Mouse (Mus musculus) intestine, embryonic 14.5 days (tissue): Measurements from ENCODE around the gene Afmid. TPM values are rescaled to one million over a fixed set of nuclear protein-coding genes. Genes with fewer than 3 reads are reported as not detected.
"Not testable (repeated sequence)": the region's sequence is repeated elsewhere in the genome, so short reads cannot be mapped to it uniquely, and the experiment has no call there.

Source experiments
- ATAC-seq: fragments of 200-750 bp; cut with Nextera tagmentation; replicated peaks from 2 replicates; pipeline ENCODE4 v1.8.0; 2017; ENCODE audit warnings: low read depth, moderate number of reproducible peaks, moderate TSS enrichment, moderate library complexity; ENCODE audit not compliant: low FRiP score, low TSS enrichment
- DNase-seq: peaks from one replicate; pipeline ENCODE4 v3.0.0-alpha.2; 2018; ENCODE audit warnings: low spot score
- H3K27ac ChIP-seq: fragments of 300-500 bp; sonication (generic); 2 replicates; pipeline ENCODE4 v1.5.1; 2014; ENCODE audit warnings: low read depth, mild to moderate bottlenecking, control low read depth
- H3K27me3 ChIP-seq: fragments of 300-500 bp; sonication (generic); replicated peaks from 2 replicates; pipeline ENCODE4 v1.6.1; 2014; ENCODE audit warnings: low read length, control low read depth; ENCODE audit not compliant: control insufficient read depth, insufficient read depth
- H3K36me3 ChIP-seq: fragments of 300-500 bp; sonication (generic); 2 replicates; pipeline ENCODE4 v1.6.1; 2014; ENCODE audit warnings: low read length, control low read depth; ENCODE audit not compliant: control insufficient read depth, insufficient read depth
- H3K4me1 ChIP-seq: fragments of 300-500 bp; sonication (generic); replicated peaks from 2 replicates; pipeline ENCODE4 v1.6.1; 2014; ENCODE audit warnings: low read length, control low read depth, mixed read lengths; ENCODE audit not compliant: control insufficient read depth, insufficient read depth
- H3K4me2 ChIP-seq: fragments of 300-500 bp; sonication (generic); 2 replicates; pipeline ENCODE4 v1.6.1; 2014; ENCODE audit warnings: low read length
- H3K4me3 ChIP-seq: fragments of 300-500 bp; sonication (generic); 2 replicates; pipeline ENCODE4 v1.5.1; 2014; ENCODE audit warnings: low read depth, low read length, control low read depth, mixed read lengths
- H3K9ac ChIP-seq: fragments of 300-500 bp; sonication (generic); 2 replicates; pipeline ENCODE4 v1.6.1; 2014; ENCODE audit warnings: mild to moderate bottlenecking, low read length
- H3K9me3 ChIP-seq: fragments of 300-500 bp; sonication (generic); 2 replicates; pipeline ENCODE4 v1.6.1; 2016; ENCODE audit warnings: low read length, control low read depth; ENCODE audit not compliant: control insufficient read depth
- WGBS: fragments of 180-500 bp; shearing (Covaris S2); extraction: QIAGEN DNeasy Blood & Tissue Kit; methylation state at CpG from one replicate; pipeline ENCODE4 v1.1.7; 2014; 5-methylcytosine and 5-hydroxymethylcytosine counted together
- polyA plus RNA-seq: library from polyadenylated mRNA; unstranded; fragments of >200 nt; fragmentation: Nextera tagmentation; extraction: Ambion mirVana; gene quantifications from 2 replicates; pipeline ENCODE4 v1.2.1, GENCODE M21; 2014

The Afmid gene
- polyA plus RNA-seq, 1 experiment from 2014 or later: 6.6 TPM

GRCm38 (mm10) chr11:117814704-117815366 lies 10.9 kb upstream of the Afmid start:
- Histone ChIP-seq H3K27me3 (no peaks in the 10 kb centered on the region), H3K9me3 (no peaks in the 10 kb centered on the region), H3K27ac (no peak overlapping the region), H3K4me2 (no peak overlapping the region), H3K4me3 (no peak overlapping the region), H3K36me3 (peaks cover 73% of the 10 kb centered on the region), H3K9ac (no peak overlapping the region), H3K4me1 (peaks cover 7% of the 10 kb centered on the region)
- DNase-seq (no peak), ATAC-seq (no peak)
- WGBS: 88% methylated on average over 6 of the region's 6 CpGs

GRCm38 (mm10) chr11:117815850-117816249 lies 9.9 kb upstream of the Afmid start:
- H3K4me1 ChIP-seq, H3K4me3 ChIP-seq, ATAC-seq, DNase-seq, H3K27me3 ChIP-seq, H3K9me3 ChIP-seq, H3K9ac ChIP-seq, H3K4me2 ChIP-seq, H3K27ac ChIP-seq: not testable (repeated sequence)
- H3K36me3 ChIP-seq: peaks cover 83% of the 10 kb centered on the region
- WGBS: 81% methylated on average over 9 of the region's 9 CpGs

- H3K36me3 ChIP-seq: peaks cover 89% of the 10 kb centered on the region
- WGBS: 82% methylated on average over 12 of the region's 13 CpGs
Measured at GRCm38 (mm10) chr11:117816389-117816996, 9.2 kb upstream of the Afmid start.

GRCm38 (mm10) chr11:117819095-117819494 lies 6.6 kb upstream of the Afmid start:
- no peak overlapping the region for H3K9ac ChIP-seq
- no peaks in the 10 kb centered on the region for H3K27me3 ChIP-seq
- H3K4me1 ChIP-seq: peaks cover 14% of the 10 kb centered on the region
- ATAC-seq (no peak), DNase-seq (no peak)
- WGBS: 85% methylated on average over 8 of the region's 8 CpGs
- H3K4me2 ChIP-seq: no peak overlapping the region
- H3K9me3 ChIP-seq: no peaks in the 10 kb centered on the region
- H3K36me3 ChIP-seq: peaks cover 90% of the 10 kb centered on the region
- no peak overlapping the region for H3K4me3 ChIP-seq
- H3K27ac ChIP-seq: no peak overlapping the region

More at GRCm38 (mm10) chr11:117816389-117816996, 9.2 kb upstream of the Afmid start:
- no peak for DNase-seq
- H3K9me3 ChIP-seq: no peaks in the 10 kb centered on the region
- H3K4me3 ChIP-seq: no peak overlapping the region
- no peak overlapping the region for H3K27ac ChIP-seq
- no peak overlapping the region for H3K9ac ChIP-seq
- no peak for ATAC-seq
- no peaks in the 10 kb centered on the region for H3K27me3 ChIP-seq
- H3K4me1 ChIP-seq: no peaks in the 10 kb centered on the region
- H3K4me2 ChIP-seq: no peak overlapping the region

- DNase-seq (no peak), ATAC-seq (no peak)
- H3K9me3 ChIP-seq: no peaks in the 10 kb centered on the region
- H3K9ac ChIP-seq: no peak overlapping the region
- H3K4me2 ChIP-seq: no peak overlapping the region
- no peaks in the 10 kb centered on the region for H3K27me3 ChIP-seq
- peaks cover 17% of the 10 kb centered on the region for H3K4me1 ChIP-seq
- H3K4me3 ChIP-seq: no peak overlapping the region
- peaks cover 79% of the 10 kb centered on the region for H3K36me3 ChIP-seq
- H3K27ac ChIP-seq: no peak overlapping the region
- WGBS: 91% methylated on average over 7 of the region's 7 CpGs
Measured at GRCm38 (mm10) chr11:117820173-117820572, 5.6 kb upstream of the Afmid start.

- H3K9ac ChIP-seq: no peak overlapping the region
Measured at GRCm38 (mm10) chr11:117821868-117822267, 3.9 kb upstream of the Afmid start.

GRCm38 (mm10) chr11:117822728-117823241 lies 2.9 kb upstream of the Afmid start:
- no peak for ATAC-seq

More at GRCm38 (mm10) chr11:117821868-117822267, 3.9 kb upstream of the Afmid start:
- Histone ChIP-seq H3K9me3 (no peaks in the 10 kb centered on the region), H3K27ac (no peak overlapping the region), H3K4me2 (no peak overlapping the region), H3K36me3 (peaks cover 65% of the 10 kb centered on the region), H3K27me3 (no peaks in the 10 kb centered on the region), H3K4me1 (peaks cover 24% of the 10 kb centered on the region), H3K4me3 (no peak overlapping the region)
- ATAC-seq (no peak), DNase-seq (no peak)
- 86% methylated on average over 9 of the region's 9 CpGs for WGBS

GRCm38 (mm10) chr11:117823411-117823810 lies 2.3 kb upstream of the Afmid start:
- WGBS: 88% methylated on average over 6 of the region's 6 CpGs
- Histone ChIP-seq H3K9me3 (no peaks in the 10 kb centered on the region), H3K27ac (peak overlapping the region; percentile 64; the same call in 1 of the 2 replicates), H3K4me2 (peak overlapping the region; percentile 58; the same call in 1 of the 2 replicates), H3K36me3 (peaks cover 49% of the 10 kb centered on the region), H3K4me1 (peaks cover 39% of the 10 kb centered on the region), H3K4me3 (no peak overlapping the region), H3K27me3 (no peaks in the 10 kb centered on the region), H3K9ac (no peak overlapping the region)
- ATAC-seq (no peak), DNase-seq (no peak)

More at GRCm38 (mm10) chr11:117822728-117823241, 2.9 kb upstream of the Afmid start:
- Histone ChIP-seq H3K9ac (no peak overlapping the region), H3K27me3 (no peaks in the 10 kb centered on the region), H3K4me1 (peaks cover 33% of the 10 kb centered on the region), H3K36me3 (peaks cover 56% of the 10 kb centered on the region), H3K4me2 (no peak overlapping the region; the same call in 1 of the 2 replicates), H3K4me3 (no peak overlapping the region), H3K27ac (peak overlapping the region; percentile 64), H3K9me3 (no peaks in the 10 kb centered on the region)
- 53% methylated on average over 7 of the region's 7 CpGs for WGBS
- DNase-seq: no peak
